Mouse (Mus musculus) bone marrow, adult 2 months (tissue): Measurements from ENCODE around the gene Il12a.

Source experiments
- CTCF ChIP-seq: fragments of 200-500 bp; IDR thresholded peaks from 2 replicates; pipeline ENCODE4 v1.5.1; 2011; ENCODE audit warnings: low read length, control low read depth; ENCODE audit not compliant: control insufficient read depth, insufficient read depth
- POLR2A ChIP-seq: fragments of 200-500 bp; IDR thresholded peaks from 2 replicates; pipeline ENCODE4 v1.6.1; 2011; ENCODE audit warnings: low read depth, mild to moderate bottlenecking, control low read depth, low read length, borderline replicate concordance; ENCODE audit not compliant: control insufficient read depth

GRCm38 (mm10) chr3:68689346-68689745 lies 1.1 kb upstream of the Il12a start:
- TF ChIP-seq CTCF (no peak), POLR2A (no peak)
